Mouse (Mus musculus) spleen, embryonic (tissue): Measurements from ENCODE around the gene Zfp429.
"Not testable (repeated sequence)": the region's sequence is repeated elsewhere in the genome, so short reads cannot be mapped to it uniquely, and the experiment has no call there.

Experiments
- CTCF ChIA-PET: fragments of 350-600 bp; sonication (Branson Sonifier 250); formaldehyde crosslinking; loops from one replicate; lab custom pipeline; 2022; lab: Charles Lee

Gene Zfp429

DNA sequence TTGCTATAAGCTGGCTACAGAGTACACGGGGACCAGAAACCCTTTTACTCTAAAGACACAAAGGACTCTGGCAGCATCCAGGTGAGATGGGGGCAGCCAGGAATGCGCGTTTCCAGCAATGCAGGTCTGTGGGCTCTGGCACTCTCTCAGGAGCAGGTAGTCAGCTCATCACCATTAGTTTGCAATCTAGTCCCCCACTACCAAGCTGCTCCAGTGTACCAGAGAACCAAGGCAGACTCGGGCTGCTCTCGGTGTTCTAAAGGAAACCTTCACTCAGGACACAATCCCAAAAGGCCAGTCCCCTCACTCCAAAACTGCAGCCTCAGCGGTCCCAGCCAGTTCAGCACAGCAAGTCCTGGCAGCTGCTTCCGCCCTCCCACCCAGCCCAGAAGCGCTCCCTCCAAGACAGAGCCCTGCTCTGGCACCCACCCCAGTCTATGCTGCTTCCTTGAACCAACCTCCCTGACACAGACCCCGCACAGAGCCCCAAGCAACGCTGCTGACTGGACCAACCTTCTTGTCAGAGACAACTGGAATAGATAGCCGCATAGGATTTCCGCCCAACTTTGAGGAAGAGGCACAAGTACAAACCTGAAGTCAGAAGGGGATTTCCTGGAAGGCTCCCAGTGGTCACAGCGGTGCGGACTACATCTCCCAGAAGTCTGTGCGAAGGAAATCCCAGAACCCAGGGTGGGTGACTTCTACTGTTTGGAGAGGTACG is at the start of gene Zfp429:
TSS of gene Zfp429 (minus strand) at position 637 of the 721 bp plus-strand sequence.
- CTCF ChIA-PET = not testable (repeated sequence)

DNA sequence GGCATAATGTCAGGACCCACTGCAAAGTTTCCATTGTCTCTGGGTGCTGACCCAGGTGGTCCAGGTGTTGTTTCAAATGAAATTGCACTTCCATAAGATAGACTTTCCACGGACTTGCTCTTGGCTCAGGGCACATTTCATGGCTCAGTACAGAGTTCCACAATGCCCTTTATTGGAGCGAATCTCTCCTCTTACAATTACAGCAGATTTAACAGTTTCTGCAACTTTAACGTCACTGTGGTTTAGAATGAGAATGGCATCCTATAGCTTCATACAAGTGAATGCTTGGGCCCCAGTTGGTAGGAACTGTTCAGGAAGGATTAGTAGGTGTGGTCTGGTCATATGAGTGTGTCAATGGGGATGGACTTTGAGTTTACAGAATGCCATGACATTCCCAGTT is 37.5 kb upstream of the Zfp429 start:
- CTCF ChIA-PET = not testable (repeated sequence)

DNA sequence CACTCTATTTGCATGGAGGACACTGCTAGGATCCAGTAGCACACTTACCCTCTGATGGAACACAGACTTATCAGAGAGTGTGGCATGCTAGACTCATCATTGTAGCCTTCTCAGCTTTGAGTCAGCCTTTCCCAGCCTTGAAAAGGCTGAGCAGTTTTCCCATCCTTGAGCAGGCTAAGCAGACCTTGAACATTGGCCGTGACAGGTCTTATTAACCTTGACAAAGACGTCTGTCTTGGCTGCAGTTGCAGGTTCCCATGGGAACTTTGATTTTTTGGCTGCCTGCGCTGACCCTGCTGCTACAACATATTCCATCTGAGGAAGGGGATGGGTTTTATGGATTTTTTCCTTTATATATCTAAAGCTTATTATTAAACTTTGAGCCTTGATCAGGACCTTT is 28.5 kb upstream of the Zfp429 start:
- CTCF ChIA-PET = no interaction called here

DNA sequence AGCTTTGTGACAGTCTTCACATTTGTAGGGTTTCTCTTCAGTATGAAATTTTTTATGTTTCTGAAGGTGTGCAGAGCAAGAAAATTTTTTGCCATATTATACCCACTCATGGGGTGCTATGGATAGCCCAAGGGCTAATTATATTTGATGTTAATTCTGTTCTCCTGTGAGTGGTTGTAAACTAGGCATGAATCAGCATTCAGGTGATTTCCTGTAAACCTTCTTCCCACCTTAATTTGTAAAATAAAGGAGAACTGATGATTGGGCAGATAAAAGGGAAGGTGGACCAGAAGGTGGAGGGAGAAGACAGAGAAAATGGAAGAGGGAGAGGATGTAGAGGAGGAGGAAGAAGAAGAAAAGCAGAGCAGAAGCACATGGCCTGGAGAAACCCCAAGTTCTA is 26.1 kb upstream of the Zfp429 start:
- CTCF ChIA-PET = not testable (repeated sequence)

DNA sequence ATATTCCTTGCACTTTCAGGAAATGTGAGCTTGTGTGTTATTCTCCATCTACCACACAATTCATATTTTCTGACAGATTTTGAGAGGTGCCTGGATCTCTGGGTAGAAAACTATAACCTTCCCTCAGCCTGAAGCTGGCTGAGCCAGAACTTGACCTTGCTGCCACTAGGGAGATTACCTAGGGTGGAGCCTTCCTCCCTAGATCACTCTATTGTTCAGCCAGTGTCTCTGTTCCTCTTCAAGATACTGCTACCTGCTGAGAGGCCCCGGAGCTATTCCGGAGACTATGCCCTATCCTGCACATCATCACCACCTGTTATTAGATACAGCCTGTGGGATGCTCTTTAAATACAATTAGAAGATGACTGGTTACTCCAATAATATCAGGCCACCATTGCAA is 22.9 kb upstream of the Zfp429 start:
- CTCF ChIA-PET = interaction anchor here (0.6 kb wide), 1 partner anchor 78 kb away, joined by 8 read pairs; no protein-coding TSS in a partner anchor

DNA sequence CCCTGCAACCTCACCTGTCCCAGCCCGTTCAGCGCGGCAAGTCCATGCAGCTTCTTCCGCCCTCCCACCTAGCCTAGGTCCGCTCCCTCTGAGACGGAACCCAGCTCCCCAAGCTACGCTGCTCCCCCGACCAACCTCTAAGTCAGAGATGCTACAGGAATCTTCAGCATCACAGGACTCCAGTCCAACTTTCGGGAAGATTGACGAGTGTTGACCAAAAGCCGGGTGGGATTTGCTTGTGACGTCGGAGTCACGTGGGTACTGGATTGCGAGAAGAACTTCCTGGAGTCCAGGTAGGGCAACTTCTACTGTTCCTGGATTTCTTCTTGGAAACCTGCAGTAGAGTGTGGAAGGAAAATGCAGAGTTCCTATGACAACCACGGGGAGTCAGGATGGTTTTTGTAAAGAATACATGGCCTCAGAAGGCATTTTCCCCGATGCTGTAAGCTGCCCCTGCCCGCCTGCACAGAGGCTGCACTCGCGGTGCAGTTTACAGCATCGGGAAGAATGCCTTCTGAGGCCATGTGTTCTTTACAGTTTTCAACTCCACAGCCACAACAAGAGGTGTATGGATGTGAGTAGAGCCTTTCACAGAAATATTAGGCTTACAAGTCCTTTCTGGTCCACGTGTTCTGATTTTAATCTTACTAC is 21.7 kb upstream of the Zfp429 start, which contains the start of gene Zfp459:
TSS of gene Zfp459 (minus strand) at position 212 of the 651 bp plus-strand sequence.
- CTCF ChIA-PET = interaction anchor here (0.6 kb wide), 1 partner anchor 77 kb away, joined by 3 read pairs; no protein-coding TSS in a partner anchor

DNA sequence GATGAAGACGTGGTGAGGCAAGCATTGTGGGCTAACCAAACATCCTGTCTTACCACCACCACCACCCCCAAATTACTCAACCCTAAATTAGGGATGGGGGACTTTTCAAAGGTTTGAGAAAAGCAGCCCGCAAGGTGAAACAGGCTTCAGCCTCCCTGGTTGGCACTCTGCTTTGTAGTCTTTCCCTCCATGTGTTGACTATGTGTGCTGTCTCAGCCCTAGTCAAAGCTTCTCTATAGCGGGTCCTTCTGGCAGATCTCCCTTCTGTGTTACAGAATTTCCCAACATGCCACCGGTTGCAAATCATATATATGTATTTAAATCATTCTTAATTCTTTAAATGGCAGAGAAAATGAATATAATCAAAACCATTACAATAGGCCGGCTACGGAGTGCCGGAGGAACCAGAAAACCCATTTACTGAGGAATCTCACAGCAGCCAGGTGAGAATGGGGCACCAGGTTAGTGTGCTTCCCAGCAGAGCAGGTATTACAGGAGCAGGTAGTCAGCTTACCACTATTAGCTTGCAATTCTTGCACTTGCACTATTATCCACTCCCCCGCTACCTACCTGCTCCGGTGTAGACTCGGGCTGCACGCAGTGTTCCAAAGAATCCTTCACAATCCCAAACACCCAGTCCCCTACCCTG is 21.1 kb upstream of the Zfp429 start:
- CTCF ChIA-PET = interaction anchor here (0.6 kb wide), 1 partner anchor 78 kb away, joined by 3 read pairs; no protein-coding TSS in a partner anchor

DNA sequence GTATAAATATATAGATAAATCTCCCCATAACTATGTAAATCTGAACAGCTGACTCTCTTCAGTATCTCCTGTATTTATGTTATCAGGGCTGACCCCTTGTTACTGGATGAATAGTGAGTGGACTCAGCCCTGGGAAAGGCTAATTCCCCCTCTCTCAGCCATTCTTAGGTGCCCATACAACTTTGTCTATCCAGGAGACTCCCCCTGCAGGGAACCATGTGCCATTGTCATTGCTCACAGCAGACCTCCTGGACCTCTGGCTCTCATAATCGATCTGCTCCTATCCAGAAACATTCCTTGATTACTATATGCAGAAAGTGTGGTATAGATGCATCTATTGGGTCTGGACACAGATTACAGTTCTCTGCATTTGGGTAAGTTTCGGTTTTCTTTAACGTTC is 17.2 kb upstream of the Zfp429 start:
- CTCF ChIA-PET = no interaction called here

DNA sequence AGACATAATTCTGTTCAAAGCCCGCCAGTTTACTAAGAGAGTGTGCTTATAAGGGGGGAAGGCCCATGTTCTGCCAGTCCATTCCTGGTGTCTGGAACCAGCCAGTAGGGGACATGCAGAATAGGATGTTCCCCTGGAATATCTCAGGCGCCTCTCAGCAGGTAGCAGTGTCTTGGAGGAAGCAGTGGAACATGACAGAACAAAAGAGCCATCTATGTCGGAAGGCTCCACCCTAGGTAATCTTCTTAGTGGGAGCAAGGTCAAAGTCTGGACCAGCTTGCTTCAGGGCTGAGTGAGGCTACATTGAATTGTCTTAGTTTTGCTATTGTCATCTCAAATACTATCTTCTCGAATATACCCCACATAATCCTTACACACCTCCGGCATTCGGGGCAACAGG is 16.1 kb upstream of the Zfp429 start:
- CTCF ChIA-PET = no interaction called here

DNA sequence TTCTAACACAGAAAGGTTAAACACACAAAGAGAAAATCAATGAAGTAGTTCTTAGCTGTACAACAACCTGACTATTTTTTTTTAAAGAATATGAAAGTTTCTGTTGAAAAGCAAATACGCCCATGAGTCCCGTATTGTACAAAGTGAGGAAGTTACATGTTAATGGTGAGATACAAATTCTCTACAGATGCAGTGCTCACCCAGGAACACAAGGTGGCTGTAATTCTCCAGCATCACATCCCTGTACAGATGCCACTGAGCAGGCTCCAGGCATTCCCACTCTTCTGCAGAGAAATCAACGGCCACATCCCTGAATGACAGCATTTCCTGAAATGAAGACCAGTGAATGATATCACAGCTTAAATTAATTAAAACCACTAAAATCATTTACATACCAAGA is 14.0 kb upstream of the Zfp429 start:
- CTCF ChIA-PET = not testable (repeated sequence)

DNA sequence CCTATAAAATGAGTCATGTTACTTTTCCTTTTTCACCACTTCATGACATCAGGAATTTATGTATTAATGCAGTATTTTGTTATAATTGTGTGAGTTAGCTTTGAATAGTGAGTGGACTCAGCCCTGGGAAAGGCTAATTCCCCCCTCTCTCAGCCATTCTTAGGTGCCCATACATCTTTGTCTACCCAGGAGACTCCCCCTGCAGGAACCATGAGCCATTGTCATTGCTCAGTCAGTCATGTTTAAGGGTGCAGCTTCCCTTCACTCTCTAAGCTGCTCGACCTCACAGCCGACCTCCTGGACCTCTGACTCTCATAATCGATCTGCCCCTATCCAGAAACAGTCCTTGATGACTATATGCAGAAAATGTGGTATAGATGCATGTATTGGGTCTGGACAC is 23.4 kb downstream of the Zfp429 start:
- CTCF ChIA-PET = not testable (repeated sequence)

DNA sequence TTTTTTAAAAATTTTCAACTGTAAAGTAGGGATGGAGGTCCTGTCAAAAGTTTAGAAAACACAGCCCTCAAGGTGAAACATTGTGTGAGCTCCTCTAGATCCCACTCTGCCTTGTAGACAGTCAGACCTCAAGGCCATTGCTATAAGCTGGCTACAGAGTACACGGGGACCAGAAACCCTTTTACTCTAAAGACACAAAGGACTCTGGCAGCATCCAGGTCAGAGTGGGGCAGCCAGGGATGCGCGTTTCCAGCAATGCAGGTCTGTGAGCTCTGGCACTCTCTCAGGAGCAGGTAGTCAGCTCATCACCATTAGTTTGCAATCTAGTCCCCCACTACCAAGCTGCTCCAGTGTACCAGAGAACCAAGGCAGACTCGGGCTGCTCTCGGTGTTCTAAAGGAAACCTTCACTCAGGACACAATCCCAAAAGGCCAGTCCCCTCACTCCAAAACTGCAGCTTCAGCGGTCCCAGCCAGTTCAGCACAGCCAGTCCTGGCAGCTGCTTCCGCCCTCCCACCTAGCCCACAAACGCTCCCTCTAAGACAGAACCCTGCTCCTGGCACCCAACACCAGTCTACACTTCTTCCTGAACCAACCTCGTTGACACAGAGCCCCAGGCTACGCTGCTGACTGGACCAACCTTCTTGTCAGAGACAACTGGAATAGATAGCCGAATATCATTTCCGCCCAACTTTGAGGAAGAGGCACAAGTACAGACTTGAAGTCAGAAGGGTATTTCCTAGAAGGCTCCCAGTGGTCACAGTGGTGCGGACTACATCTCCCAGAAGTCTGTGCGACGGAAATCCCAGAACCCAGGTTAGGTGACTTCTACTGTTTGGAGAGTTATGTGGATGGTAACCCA is 24.3 kb downstream of the Zfp429 start, which contains the start of the genes Gm28041 and Zfp456:
TSS of gene Gm28041 (minus strand) at position 684 of the 862 bp plus-strand sequence.
TSS of gene Zfp456 (minus strand) at position 761 of the 862 bp plus-strand sequence.
- CTCF ChIA-PET = not testable (repeated sequence)

DNA sequence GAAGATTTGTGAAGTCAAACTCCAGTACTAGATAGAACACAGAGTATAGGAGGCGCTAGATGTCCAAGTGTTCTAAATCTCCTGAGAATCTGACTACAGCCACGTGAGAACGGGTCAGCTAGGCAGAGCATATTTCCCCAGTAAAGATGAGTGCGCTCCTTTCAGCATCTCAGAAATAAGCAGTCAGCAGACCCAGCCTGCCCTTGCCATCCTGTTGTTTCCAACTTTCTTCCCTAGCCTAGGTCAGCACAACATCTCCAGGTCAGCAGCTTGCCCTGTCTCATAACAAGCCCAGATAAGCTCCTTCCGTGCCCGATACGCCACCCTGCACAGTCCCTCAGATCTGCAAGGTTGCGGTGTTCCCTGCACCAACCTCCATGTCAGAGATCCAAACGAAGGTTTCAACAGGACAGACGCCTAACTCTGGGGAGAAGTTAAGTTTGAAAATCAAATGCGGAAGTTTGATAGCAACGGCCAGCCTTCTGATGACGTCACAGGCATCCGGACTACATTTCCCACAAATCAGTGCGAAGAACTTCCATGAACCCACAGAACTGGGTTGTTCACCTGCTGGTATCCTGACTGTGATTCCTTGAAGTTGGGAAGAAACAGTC is 39.4 kb downstream of the Zfp429 start, which contains the start of the genes Gm28044 and Zfp953:
TSS of gene Gm28044 (minus strand) at position 406 of the 614 bp plus-strand sequence.
TSS of gene Zfp953 (minus strand) at position 475 of the 614 bp plus-strand sequence.
- CTCF ChIA-PET = no interaction called here

DNA sequence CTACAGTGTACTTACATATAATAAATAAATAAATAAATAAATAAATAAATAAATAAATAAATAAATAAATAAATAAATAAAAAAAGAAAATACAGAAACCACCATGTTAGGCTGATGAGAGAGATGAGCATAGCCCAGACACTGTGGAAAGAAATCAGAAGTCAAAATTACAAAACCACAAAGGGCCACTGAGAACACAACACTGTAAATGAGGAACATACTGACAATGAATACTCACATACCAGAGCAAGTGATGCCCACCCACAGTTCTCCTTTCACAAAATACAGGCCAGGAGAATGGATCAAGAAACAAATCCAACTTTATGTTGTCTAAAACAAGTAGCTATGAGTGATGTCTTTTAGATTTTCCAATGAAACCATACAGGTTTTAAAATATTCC is 47.8 kb downstream of the Zfp429 start:
- CTCF ChIA-PET = interaction anchor here (0.6 kb wide), 1 partner anchor 28 kb away, joined by 3 read pairs; no protein-coding TSS in a partner anchor

DNA sequence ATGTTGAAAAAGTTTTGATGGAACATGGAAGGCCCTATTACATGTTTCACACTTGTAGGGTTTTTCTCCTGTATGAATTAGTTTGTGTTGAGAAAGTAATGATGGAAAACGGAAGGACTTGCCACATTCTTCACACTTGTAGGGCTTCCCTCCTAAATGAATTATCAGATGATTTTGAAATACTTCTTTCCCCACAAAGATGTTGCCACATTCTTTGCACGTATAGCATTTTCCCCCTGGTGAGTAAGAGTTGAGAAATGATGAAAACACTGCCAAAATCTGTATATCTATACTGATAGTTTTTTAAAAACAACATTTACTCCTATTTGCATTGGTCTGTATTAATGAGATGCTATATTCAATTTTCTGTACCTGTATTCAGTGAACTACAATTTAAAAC is 56.2 kb downstream of the Zfp429 start:
- CTCF ChIA-PET = interaction anchor here (0.7 kb wide), 1 partner anchor 388 kb away, joined by 3 read pairs; no protein-coding TSS in a partner anchor
